Mouse (Mus musculus): ENCODE results near the gene Eogt.

Eogt gene

DNA sequence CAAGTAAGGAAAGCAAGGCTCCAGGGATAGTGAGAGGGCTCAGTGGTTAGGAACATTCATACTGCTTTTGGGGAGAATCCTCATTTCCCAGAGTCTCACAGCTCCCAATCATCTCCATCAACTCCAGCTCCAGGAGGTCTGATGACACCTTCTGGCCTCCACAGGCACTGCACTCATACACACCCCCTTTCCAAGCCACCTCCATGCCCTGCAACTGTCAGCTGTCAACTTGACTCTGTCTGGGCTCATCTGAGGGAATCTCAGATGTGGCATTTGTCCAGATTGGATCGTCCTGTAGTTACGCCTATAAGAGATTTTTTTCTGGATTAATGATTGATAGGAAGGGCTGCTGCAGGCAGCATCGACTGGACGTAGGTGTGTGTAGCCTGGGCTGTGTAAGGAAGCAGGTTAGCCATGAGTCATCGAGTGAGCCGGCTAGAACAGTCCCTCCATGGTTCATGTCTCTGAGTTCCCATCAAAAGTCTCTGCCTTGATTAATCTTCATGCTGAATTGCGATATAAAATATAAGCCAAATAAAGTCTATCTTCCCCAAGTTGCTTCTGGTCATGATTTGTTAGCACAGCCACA is 44.6 kb downstream of the Eogt start:
- no peak for DNase-seq

GRCm38 (mm10) chr6:97101958-97102702 is 46.9 kb downstream of the Eogt start:
- DNase-seq = no peak

- no peak for DNase-seq
Measured at GRCm38 (mm10) chr6:97101190-97101957, 47.6 kb downstream of the Eogt start.

GRCm38 (mm10) chr6:97082336-97082735 is 66.6 kb downstream of the Eogt start:
- no peak for DNase-seq

DNA sequence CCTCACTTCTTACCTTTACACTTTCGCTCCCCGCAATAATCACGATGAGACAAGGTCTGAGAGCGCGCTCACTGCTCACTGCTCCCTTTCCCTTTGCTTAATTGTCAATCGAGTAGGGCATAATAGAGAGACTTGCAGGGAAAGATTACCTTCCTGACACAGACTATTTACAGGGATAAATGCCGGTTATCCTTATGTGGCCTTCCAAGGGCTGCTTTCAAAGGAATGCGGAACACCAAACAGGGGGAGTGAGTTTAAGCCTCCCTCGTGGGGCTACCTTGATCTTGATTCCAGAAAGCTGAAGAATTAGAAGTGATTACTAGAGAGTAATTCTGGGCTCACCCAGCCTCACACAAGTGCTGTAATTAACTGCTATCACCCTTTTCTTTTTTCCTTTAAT is 69.0 kb downstream of the Eogt start:
- DNase-seq = no peak

GRCm38 (mm10) chr6:97060074-97060681 is 88.8 kb downstream of the Eogt start, which contains the start of gene Fam19a4:
TSS of gene Fam19a4 (minus strand) at chr6:97060413.
- DNase-seq = peak in 1 of 2 experiments; percentile 22
